Mouse (Mus musculus) MEL (cell line): ENCODE measurements around the gene Chrne. TPM values are rescaled to one million over a fixed set of nuclear protein-coding genes. Genes with fewer than 3 reads are reported as not detected.

Experiments used
- DNase-seq: peaks from one replicate; pipeline ENCODE4 v3.0.0; 2011; ENCODE audit warnings: low read depth, low spot score
- H3K27ac ChIP-seq: 2 replicates; pipeline ENCODE4 v1.5.1; 2012; ENCODE audit warnings: low read depth, mild to moderate bottlenecking, control low read depth, low read length, moderate library complexity; ENCODE audit not compliant: control insufficient read depth
- H3K27me3 ChIP-seq, 2 experiments: fragments of 150-350 bp in 1 of 2; sonication (generic) in 1 of 2; 2 replicates each; pipeline ENCODE4 v1.6.1; 2012; ENCODE audit warnings: low read length in 2 of 2, mild to moderate bottlenecking in 2 of 2, improper control_type of control experiment in 1 of 2, moderate library complexity in 1 of 2; ENCODE audit not compliant: insufficient read depth in 2 of 2, control insufficient read depth in 1 of 2
- H3K36me3 ChIP-seq, 2 experiments: 2 replicates each; pipeline ENCODE4 v1.6.1; 2012 to 2014; ENCODE audit warnings: low read length in 2 of 2, improper control_type of control experiment in 1 of 2, inconsistent platforms in 1 of 2, mild to moderate bottlenecking in 1 of 2; ENCODE audit not compliant: insufficient read depth in 2 of 2, control insufficient read depth in 1 of 2
- H3K4me1 ChIP-seq, 2 experiments: fragments of 150-350 bp in 1 of 2; sonication (generic) in 1 of 2; 2 replicates each; pipeline ENCODE4 v1.6.1; 2012; ENCODE audit warnings: low read length in 2 of 2, improper control_type of control experiment in 1 of 2, mild to moderate bottlenecking in 1 of 2; ENCODE audit not compliant: insufficient read depth in 2 of 2, control insufficient read depth in 1 of 2
- H3K4me3 ChIP-seq, 2 experiments: fragments of 150-350 bp in 1 of 2; sonication (generic) in 1 of 2; 2 replicates each; pipeline ENCODE4 v1.5.1; 2012; ENCODE audit warnings: low read depth in 2 of 2, low read length in 2 of 2, mild to moderate bottlenecking in 2 of 2, moderate library complexity in 2 of 2, control low read depth in 1 of 2, improper control_type of control experiment in 1 of 2; ENCODE audit not compliant: control insufficient read depth in 1 of 2, insufficient read depth in 1 of 2
- H3K79me2 ChIP-seq: 2 replicates; pipeline ENCODE4 v1.6.1; 2012; ENCODE audit warnings: mild to moderate bottlenecking, low read length, moderate library complexity; ENCODE audit not compliant: control insufficient read depth, poor library complexity, insufficient read depth
- H3K9ac ChIP-seq: 2 replicates; pipeline ENCODE4 v1.6.1; 2012; ENCODE audit warnings: low read depth, mild to moderate bottlenecking, control low read depth, low read length, moderate library complexity; ENCODE audit not compliant: control insufficient read depth, poor library complexity, severe bottlenecking
- H3K9me3 ChIP-seq: fragments of 150-350 bp; sonication (generic); replicated peaks from 2 replicates; pipeline ENCODE4 v1.6.1; 2012; ENCODE audit warnings: mild to moderate bottlenecking, low read length, improper control_type of control experiment, moderate library complexity; ENCODE audit not compliant: insufficient read depth
- BHLHE40 ChIP-seq: IDR thresholded peaks from 2 replicates; pipeline ENCODE4 v1.6.1; 2012; ENCODE audit warnings: low read depth, mild to moderate bottlenecking, inconsistent platforms, low read length, improper control_type of control experiment, borderline replicate concordance
- CTCF ChIP-seq, 3 experiments: IDR thresholded peaks in 2 of 3; conservative IDR thresholded peaks in 1 of 3; 2 replicates each; pipeline ENCODE4 v1.5.1; 2011 to 2012; ENCODE audit warnings: low read length in 3 of 3, low read depth in 2 of 3, mild to moderate bottlenecking in 2 of 3, improper control_type of control experiment in 1 of 3, inconsistent platforms in 1 of 3, mixed read lengths in 1 of 3, moderate library complexity in 1 of 3; ENCODE audit not compliant: control insufficient read depth in 1 of 3, insufficient read depth in 1 of 3, poor library complexity in 1 of 3, severe bottlenecking in 1 of 3
- EP300 ChIP-seq, 2 experiments: IDR thresholded peaks; 2 replicates each; pipeline ENCODE4 v1.6.1; 2011; ENCODE audit warnings: improper control_type of control experiment in 2 of 2, low read length in 2 of 2, low read depth in 1 of 2, mild to moderate bottlenecking in 1 of 2
- ETS1 ChIP-seq: IDR thresholded peaks from 2 replicates; pipeline ENCODE4 v1.6.1; 2012; ENCODE audit warnings: low read depth, mild to moderate bottlenecking, inconsistent platforms, low read length, improper control_type of control experiment, moderate library complexity
- GABPA ChIP-seq: IDR thresholded peaks from 2 replicates; pipeline ENCODE4 v1.6.1; 2012; ENCODE audit warnings: low read depth, mild to moderate bottlenecking, inconsistent platforms, low read length, improper control_type of control experiment, moderate library complexity
- MEF2A ChIP-seq: IDR thresholded peaks from 2 replicates; pipeline ENCODE4 v1.6.1; 2014; ENCODE audit warnings: low read depth, mild to moderate bottlenecking, inconsistent platforms, low read length, improper control_type of control experiment; ENCODE audit not compliant: poor library complexity, insufficient replicate concordance, severe bottlenecking; ENCODE audit errors: extremely low read depth
- MYB ChIP-seq: IDR thresholded peaks from 2 replicates; pipeline ENCODE4 v1.6.1; 2011; ENCODE audit warnings: mild to moderate bottlenecking, low read depth, low read length, improper control_type of control experiment
- MYC ChIP-seq: IDR thresholded peaks from 2 replicates; pipeline ENCODE4 v1.6.1; 2011; ENCODE audit warnings: low read depth, mild to moderate bottlenecking, low read length, improper control_type of control experiment, moderate library complexity
- POLR2AphosphoS5 ChIP-seq: IDR thresholded peaks from 2 replicates; pipeline ENCODE4 v1.6.1; 2012; ENCODE audit warnings: low read depth, borderline replicate concordance, mild to moderate bottlenecking, inconsistent platforms, low read length, moderate library complexity, mixed read lengths
- ZC3H11A ChIP-seq: IDR thresholded peaks from 2 replicates; pipeline ENCODE4 v1.6.1; 2012; ENCODE audit warnings: low read depth, mild to moderate bottlenecking, inconsistent platforms, low read length, improper control_type of control experiment
- ZMIZ1 ChIP-seq: IDR thresholded peaks from 2 replicates; pipeline ENCODE4 v1.6.1; 2012; ENCODE audit warnings: low read depth, mild to moderate bottlenecking, inconsistent platforms, low read length, improper control_type of control experiment, moderate library complexity
- ZNF384 ChIP-seq: IDR thresholded peaks from 2 replicates; pipeline ENCODE4 v1.6.1; 2012; ENCODE audit warnings: low read depth, mild to moderate bottlenecking, inconsistent platforms, low read length, improper control_type of control experiment
- polyA plus RNA-seq, 2 experiments: library from polyadenylated mRNA; stranded (reverse) in 1 of 2; unstranded in 1 of 2; fragments of >175 nt in 1 of 2; fragments of >200 nt in 1 of 2; gene quantifications; 2 replicates each; pipeline versions ENCODE4 v1.2.1 to v1.2.4; 2012; ENCODE audit warnings: low replicate concordance in 2 of 2, low read depth in 1 of 2; ENCODE audit not compliant: insufficient read length in 2 of 2, insufficient read depth in 1 of 2, missing spikeins in 1 of 2
- total RNA-seq: library from RNA; depleted of rRNA; stranded (reverse); fragments of 300-350 nt; gene quantifications from 2 replicates; pipeline ENCODE4 v1.2.3, GENCODE M21; 2012

Chrne gene
- total and polyA plus RNA-seq, 3 experiments, result 0.33 to 0.54 TPM; not detected in 1

DNA sequence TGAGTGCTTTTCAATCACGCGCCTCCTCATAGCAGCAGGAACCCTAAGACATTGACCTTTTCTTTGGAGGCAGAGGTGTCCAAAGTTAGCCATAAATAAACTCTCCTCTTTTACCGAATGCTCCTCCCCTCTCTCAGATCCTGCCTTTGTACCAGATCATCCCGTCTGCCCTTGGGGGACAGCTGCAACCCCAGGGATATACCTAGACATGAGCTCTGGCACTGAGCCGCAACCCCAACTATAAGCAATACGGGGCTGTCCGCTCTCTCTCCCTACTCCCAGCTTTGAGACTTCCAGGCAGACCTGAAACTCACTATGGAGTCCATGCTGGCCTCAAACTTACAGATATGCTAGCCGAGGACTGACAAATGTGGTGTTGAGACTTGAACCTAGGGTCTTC lies 47.7 kb upstream of the Chrne start:
- peaks cover 1 to 7% of the 10 kb centered on the region in 2 experiments; a peak in 3 of 4 replicates for H3K36me3 ChIP-seq

DNA sequence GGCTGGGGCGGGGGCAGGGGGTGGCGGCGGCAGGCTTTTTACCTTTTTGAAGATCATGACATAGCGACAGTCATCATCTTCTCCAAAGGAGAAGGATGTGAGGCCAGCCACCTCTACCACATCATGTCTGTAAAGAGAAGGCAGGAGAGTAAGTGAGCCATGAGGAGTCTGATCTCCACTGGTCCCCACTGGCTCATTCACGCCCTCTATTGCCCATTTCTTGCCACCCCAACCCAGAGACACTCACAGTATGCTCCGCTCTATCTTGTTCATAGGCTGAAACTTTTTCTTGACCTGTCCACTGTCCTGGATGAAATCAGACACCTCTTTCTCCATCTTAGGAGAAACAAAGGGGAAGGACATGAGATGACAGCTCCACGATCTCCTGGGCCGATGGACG lies 45.7 kb upstream of the Chrne start:
- H3K36me3 ChIP-seq, result peaks cover 1 to 5% of the 10 kb centered on the region in 2 experiments; a peak in 3 of 4 replicates
- no peak overlapping the region for H3K9ac ChIP-seq
- no peak for TF ChIP-seq ZNF384
- no peak for TF ChIP-seq BHLHE40
- no peak for TF ChIP-seq ZC3H11A
- TF ChIP-seq EP300 (IDR thresholded peaks at IDR 0.05; ENCODE audit: low read depth in 1 of 2, low read length in 2 of 2), result no peak
- TF ChIP-seq ZMIZ1, result no peak
- peak in 1 of 3 experiments; percentile 29; a peak in 1 of 6 replicates for TF ChIP-seq CTCF (IDR thresholded peaks at IDR 0.05 in 2 of 3, conservative IDR thresholded peaks at IDR 0.05 in 1 of 3; ENCODE audit: control insufficient read depth in 1 of 3, insufficient read depth in 1 of 3, low read depth in 2 of 3, low read length in 3 of 3, poor library complexity in 1 of 3, severe bottlenecking in 1 of 3)
- no peak for TF ChIP-seq POLR2AphosphoS5
- TF ChIP-seq MEF2A, result no peak
- TF ChIP-seq, all 39 proteins: peak for 1
- no peaks in the 10 kb centered on the region for H3K9me3 ChIP-seq
- peaks cover 2 to 9% of the 10 kb centered on the region in 2 experiments; a peak in 3 of 4 replicates for H3K4me1 ChIP-seq
- no peak overlapping the region for H3K4me3 ChIP-seq
- H3K79me2 ChIP-seq, result peaks cover 17% of the 10 kb centered on the region
- no peak overlapping the region for H3K27ac ChIP-seq
- DNase-seq, result no peak
- H3K27me3 ChIP-seq, result no peaks in the 10 kb centered on the region

More for the DNA sequence above, 47.7 kb upstream of the Chrne start:
- TF ChIP-seq MYB (no peak), POLR2AphosphoS5 (no peak), MYC (no peak), ETS1 (no peak)
- H3K9ac ChIP-seq, result no peak overlapping the region
- H3K79me2 ChIP-seq, result peaks cover 18% of the 10 kb centered on the region
- H3K4me3 ChIP-seq, result no peak overlapping the region
- H3K9me3 ChIP-seq, result no peaks in the 10 kb centered on the region
- H3K4me1 ChIP-seq, result peaks cover 2 to 18% of the 10 kb centered on the region in 2 experiments; a peak in 3 of 4 replicates
- no peak for DNase-seq
- H3K27me3 ChIP-seq, result no peaks in the 10 kb centered on the region
- no peak overlapping the region for H3K27ac ChIP-seq

DNA sequence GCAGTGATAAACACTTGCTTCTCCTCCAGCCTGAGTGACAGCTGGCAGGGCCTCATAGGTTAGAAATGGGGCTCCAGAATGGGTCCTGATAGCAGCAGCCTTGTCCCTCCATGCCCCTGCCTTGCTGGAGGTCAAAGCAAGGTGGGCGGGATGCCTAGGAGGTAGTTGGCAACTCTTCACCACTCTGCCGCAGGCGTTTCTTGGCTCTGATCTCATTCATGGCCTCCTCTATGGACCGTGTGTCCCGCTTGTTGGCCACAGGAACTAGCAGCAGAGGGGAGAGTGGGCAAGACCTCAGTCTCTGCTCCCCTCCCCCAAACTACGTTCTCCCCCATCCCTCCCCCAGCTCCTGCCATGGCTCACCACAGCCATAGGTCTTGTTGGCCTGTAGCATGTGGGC lies 44.9 kb upstream of the Chrne start:
- no peak overlapping the region for H3K27ac ChIP-seq
- H3K79me2 ChIP-seq, result peaks cover 12% of the 10 kb centered on the region
- TF ChIP-seq GABPA (no peak), MYB (no peak)
- no peak overlapping the region for H3K4me3 ChIP-seq
- no peaks in the 10 kb centered on the region for H3K27me3 ChIP-seq
- no peaks in the 10 kb centered on the region for H3K9me3 ChIP-seq
- H3K9ac ChIP-seq, result no peak overlapping the region
- no peak for DNase-seq
- H3K4me1 ChIP-seq, result peaks cover 2 to 9% of the 10 kb centered on the region in 2 experiments; a peak in 3 of 4 replicates
- peaks cover 1 to 5% of the 10 kb centered on the region in 2 experiments; a peak in 3 of 4 replicates for H3K36me3 ChIP-seq
